Mouse (Mus musculus) heart, adult 2 months (tissue): ENCODE measurements around the gene Pfas. TPM values are rescaled to one million over a fixed set of nuclear protein-coding genes. Genes with fewer than 3 reads are reported as not detected.
A peak's percentile ranks its signal among the peaks of the same experiment; 100 is the strongest.
"Not testable (repeated sequence)": the region's sequence is repeated elsewhere in the genome, so short reads cannot be mapped to it uniquely, and the experiment has no call there.

Experiments
- DNase-seq, 2 experiments: peaks; one replicate each; pipeline ENCODE4 v3.0.0; 2021
- H3K27ac ChIP-seq: fragments of 200-600 bp; 2 replicates; pipeline ENCODE4 v1.8.1; 2022
- H3K27me3 ChIP-seq: fragments of 200-500 bp; 2 replicates; pipeline ENCODE4 v1.6.1; 2012; ENCODE audit warnings: mild to moderate bottlenecking, low read length, inconsistent platforms, mixed read lengths; ENCODE audit not compliant: control insufficient read depth, insufficient read depth
- H3K36me3 ChIP-seq: fragments of 200-500 bp; 2 replicates; pipeline ENCODE4 v1.6.1; 2012; ENCODE audit warnings: low read length, inconsistent platforms; ENCODE audit not compliant: control insufficient read depth, insufficient read depth
- H3K4me1 ChIP-seq: fragments of 200-500 bp; 2 replicates; pipeline ENCODE4 v1.6.1; 2011; ENCODE audit warnings: low read length; ENCODE audit not compliant: control insufficient read depth, insufficient read depth
- H3K4me3 ChIP-seq: fragments of 200-600 bp; 2 replicates; pipeline ENCODE4 v1.8.1; 2022
- H3K79me2 ChIP-seq: fragments of 200-500 bp; replicated peaks from 2 replicates; pipeline ENCODE4 v1.6.1; 2012; ENCODE audit warnings: mild to moderate bottlenecking, inconsistent platforms, low read length, moderate library complexity, mixed read lengths; ENCODE audit not compliant: control insufficient read depth, insufficient read depth
- H3K9ac ChIP-seq: fragments of 200-500 bp; 2 replicates; pipeline ENCODE4 v1.6.1; 2012; ENCODE audit warnings: low read depth, mild to moderate bottlenecking, control low read depth, inconsistent platforms, low read length, mixed read lengths
- CTCF ChIP-seq: fragments of 200-600 bp; IDR thresholded peaks from 2 replicates; pipeline ENCODE4 v1.8.1; 2022; ENCODE audit warnings: antibody characterized with exemption, mild to moderate bottlenecking, moderate library complexity
- EP300 ChIP-seq: fragments of 200-500 bp; IDR thresholded peaks from 2 replicates; pipeline ENCODE4 v1.6.1; 2011; ENCODE audit warnings: low read depth, low read length, control low read depth; ENCODE audit not compliant: insufficient read depth
- POLR2A ChIP-seq: fragments of 200-500 bp; IDR thresholded peaks from 2 replicates; pipeline ENCODE4 v1.6.1; 2011; ENCODE audit warnings: mild to moderate bottlenecking, low read depth, low read length, control low read depth; ENCODE audit not compliant: insufficient read depth
- WGBS: fragments of 180-500 bp; shearing (Covaris S2); methylation state at CpG from one replicate; pipeline ENCODE4 v1.1.7; 2018; 5-methylcytosine and 5-hydroxymethylcytosine counted together
- intact Hi-C: fragments of 180-260 bp; cut with DNase I; formaldehyde crosslinking; loops from one replicate; pipeline ENCODE4 v1.15.1; 2025
- microRNA-seq, 2 experiments: library from miRNA; unstranded; fragments of <30 nt; microRNA quantifications; one replicate each; pipeline ENCODE4 v1.2.0; 2021
- polyA plus RNA-seq: library from polyadenylated mRNA; depleted of rRNA; stranded (reverse); fragments of >200 nt; gene quantifications from 2 replicates; pipeline ENCODE4 v1.2.3, GENCODE M21; 2012; rRNA removed
- total RNA-seq, 2 experiments: library from RNA; stranded (reverse); gene quantifications; 2 replicates each; pipeline ENCODE4 v1.2.3; 2021

The Pfas gene
- total and polyA plus RNA-seq, 3 experiments: 5.9 to 8.5 (median 6.4) TPM

GRCm38 (mm10) chr11:68939451-68940304, 68.6 kb downstream of the Pfas start:
- 2% methylated on average over 16 of the region's 16 CpGs for WGBS
- intact Hi-C loops: no loop called here
- Histone ChIP-seq H3K4me1 (peaks cover 3% of the 10 kb centered on the region), H3K27ac (peak overlapping the region; percentile 75), H3K4me3 (peak overlapping the region; percentile 46), H3K9ac (peak overlapping the region; percentile 49), H3K27me3 (no peaks in the 10 kb centered on the region), H3K79me2 (no peaks in the 10 kb centered on the region), H3K36me3 (no peaks in the 10 kb centered on the region)
- TF ChIP-seq POLR2A (peak; percentile 81), CTCF (no peak), EP300 (0 out of 2 replicates have a peak, but pooled peaks have one; percentile 19)
- DNase-seq: peak; percentile 85 to 90

GRCm38 (mm10) chr11:68936951-68937350, 71.3 kb downstream of the Pfas start:
- DNase-seq, intact Hi-C loops, H3K79me2 ChIP-seq, H3K9ac ChIP-seq, H3K36me3 ChIP-seq, H3K27me3 ChIP-seq, H3K4me1 ChIP-seq, H3K4me3 ChIP-seq, H3K27ac ChIP-seq: not testable (repeated sequence)
- 84% methylated on average over 4 of the region's 4 CpGs for WGBS

Small RNA genes lying within 50 kb of the gene (microRNA-seq; reads per million reads assigned to microRNA genes)
- 0 reads per million in 2 experiments for gene Mir3062

Other genes starting within 250 kb of the Pfas start
- gene Ndel1, start 136.6 kb downstream of the Pfas start, total RNA-seq: 10 to 100 TPM; 60.4 to 63.7 TPM
- 45.5 and 64.1 TPM in 2 replicates for gene Ndel1, start 136.6 kb downstream of the Pfas start, polyA plus RNA-seq
- gene Rnf222, start 119.9 kb downstream of the Pfas start, total RNA-seq: under 1 TPM; 0.07 to 0.13 TPM
- gene Rnf222, start 119.9 kb downstream of the Pfas start, polyA plus RNA-seq: 0.12 TPM in 2 replicates
- gene Rpl26, start 106.9 kb downstream of the Pfas start, total RNA-seq: 100 to 1,000 TPM; 648 to 707 TPM
- 494 and 639 TPM in 2 replicates for gene Rpl26, start 106.9 kb downstream of the Pfas start, polyA plus RNA-seq
- gene Odf4, start 81.4 kb downstream of the Pfas start, total RNA-seq: not detected
- gene Odf4, start 81.4 kb downstream of the Pfas start, polyA plus RNA-seq: 0.25 and 0.41 TPM in 2 replicates
- 10 to 100 TPM; 27.8 to 28.5 TPM for gene Arhgef15, start 51.0 kb downstream of the Pfas start, total RNA-seq
- 52.9 and 77.3 TPM in 2 replicates for gene Arhgef15, start 51.0 kb downstream of the Pfas start, polyA plus RNA-seq
- 1 to 10 TPM; 4.2 to 5.3 TPM for gene Slc25a35, start 40.3 kb downstream of the Pfas start, total RNA-seq
- gene Slc25a35, start 40.3 kb downstream of the Pfas start, polyA plus RNA-seq: 21.6 and 24.2 TPM in 2 replicates
- 100 to 1,000 TPM in 1 of 2 experiments, 10 to 100 TPM in 1; 80.7 to 100 TPM for gene Rangrf, start 33.3 kb downstream of the Pfas start, total RNA-seq
- 145 and 169 TPM in 2 replicates for gene Rangrf, start 33.3 kb downstream of the Pfas start, polyA plus RNA-seq
- gene Ctc1, start 7.5 kb upstream of the Pfas start, total RNA-seq: 10 to 100 TPM; 10.7 to 15.7 TPM
- 21.5 and 26.8 TPM in 2 replicates for gene Ctc1, start 7.5 kb upstream of the Pfas start, polyA plus RNA-seq
- gene Aurkb, start 37.2 kb upstream of the Pfas start, total RNA-seq: under 1 TPM; 0.21 to 0.59 TPM
- gene Aurkb, start 37.2 kb upstream of the Pfas start, polyA plus RNA-seq: 0.61 and 1.1 TPM in 2 replicates
- gene Borcs6, start 51.3 kb upstream of the Pfas start, total RNA-seq: 10 to 100 TPM; 15.3 to 17.8 TPM
- 13.0 and 14.2 TPM in 2 replicates for gene Borcs6, start 51.3 kb upstream of the Pfas start, polyA plus RNA-seq
- 1 to 10 TPM; 5.6 to 6.6 TPM for gene Tmem107, start 62.3 kb upstream of the Pfas start, total RNA-seq
- gene Tmem107, start 62.3 kb upstream of the Pfas start, polyA plus RNA-seq: 15.9 and 26.1 TPM in 2 replicates
- gene Vamp2, start 80.0 kb upstream of the Pfas start, total RNA-seq: 10 to 100 TPM; 63.4 to 70.8 TPM
- 83.0 and 90.0 TPM in 2 replicates for gene Vamp2, start 80.0 kb upstream of the Pfas start, polyA plus RNA-seq
- 10 to 100 TPM; 44.4 to 79.8 TPM for gene Per1, start 86.8 kb upstream of the Pfas start, total RNA-seq
- gene Per1, start 86.8 kb upstream of the Pfas start, polyA plus RNA-seq: 18.0 and 36.4 TPM in 2 replicates
- under 1 TPM in 1 of 2 experiments, not detected in 1; 0.11 TPM for gene Hes7, start 111.9 kb upstream of the Pfas start, total RNA-seq
- gene Hes7, start 111.9 kb upstream of the Pfas start, polyA plus RNA-seq: 0.10 TPM in 1 of 2 replicates, not detected in the other
- gene 9130213A22Rik, start 114.1 kb upstream of the Pfas start, total RNA-seq: under 1 TPM; 0.21 to 0.23 TPM
- gene 9130213A22Rik, start 114.1 kb upstream of the Pfas start, polyA plus RNA-seq: 0.82 and 1.00 TPM in 2 replicates
- gene Aloxe3, start 117.4 kb upstream of the Pfas start, total RNA-seq: under 1 TPM; 0.05 to 0.07 TPM
- 0.16 TPM in 1 of 2 replicates, not detected in the other for gene Aloxe3, start 117.4 kb upstream of the Pfas start, polyA plus RNA-seq
- not detected for gene Alox12b, start 148.5 kb upstream of the Pfas start, total RNA-seq
- 0.04 TPM in 1 of 2 replicates, not detected in the other for gene Alox12b, start 148.5 kb upstream of the Pfas start, polyA plus RNA-seq
- gene Alox8, start 189.4 kb upstream of the Pfas start, total RNA-seq: 1 to 10 TPM in 1 of 2 experiments, under 1 TPM in 1; 0.84 to 1.6 TPM
- gene Alox8, start 189.4 kb upstream of the Pfas start, polyA plus RNA-seq: 0.68 TPM in 1 of 2 replicates, not detected in the other
- 1 to 10 TPM; 1.6 to 1.8 TPM for gene Gucy2e, start 228.6 kb upstream of the Pfas start, total RNA-seq
- gene Gucy2e, start 228.6 kb upstream of the Pfas start, polyA plus RNA-seq: 0.06 TPM in 2 replicates